Mouse (Mus musculus) retina, embryonic 14.5 days (tissue): ENCODE data around the gene Adgrv1.
A peak's percentile ranks its signal among the peaks of the same experiment; 100 is the strongest.

Experiments used
- DNase-seq: peaks from one replicate; pipeline ENCODE4 v3.0.0-alpha.2; 2015; ENCODE audit warnings: low spot score

The Adgrv1 gene

GRCm38 (mm10) chr13:81239427-81239826 is 393.5 kb downstream of the Adgrv1 start:
- no peak for DNase-seq

DNA sequence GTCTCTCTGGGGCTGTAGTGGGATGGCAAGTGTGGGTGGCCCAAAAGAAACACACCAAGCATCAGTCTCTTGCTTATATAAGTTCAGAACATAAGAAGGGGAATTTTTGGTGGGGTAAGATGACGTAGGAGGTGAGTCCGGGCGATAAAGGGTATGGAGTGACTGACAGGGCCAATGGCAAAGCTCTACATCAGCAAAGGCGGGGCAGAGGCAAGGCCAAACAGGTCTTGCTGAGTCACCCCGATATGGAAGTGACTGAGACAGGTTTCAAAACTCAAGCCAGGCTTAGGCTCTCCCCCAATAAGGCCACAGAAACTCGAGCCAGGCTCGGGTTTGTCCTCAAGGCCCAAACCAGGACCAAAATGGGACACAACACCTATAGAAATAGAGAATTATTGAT is 394.1 kb downstream of the Adgrv1 start:
- no peak for DNase-seq

- DNase-seq: no peak
Observed at GRCm38 (mm10) chr13:81237947-81238346, 395.0 kb downstream of the Adgrv1 start.

GRCm38 (mm10) chr13:81236758-81237395 is 396.1 kb downstream of the Adgrv1 start:
- no peak for DNase-seq

DNA sequence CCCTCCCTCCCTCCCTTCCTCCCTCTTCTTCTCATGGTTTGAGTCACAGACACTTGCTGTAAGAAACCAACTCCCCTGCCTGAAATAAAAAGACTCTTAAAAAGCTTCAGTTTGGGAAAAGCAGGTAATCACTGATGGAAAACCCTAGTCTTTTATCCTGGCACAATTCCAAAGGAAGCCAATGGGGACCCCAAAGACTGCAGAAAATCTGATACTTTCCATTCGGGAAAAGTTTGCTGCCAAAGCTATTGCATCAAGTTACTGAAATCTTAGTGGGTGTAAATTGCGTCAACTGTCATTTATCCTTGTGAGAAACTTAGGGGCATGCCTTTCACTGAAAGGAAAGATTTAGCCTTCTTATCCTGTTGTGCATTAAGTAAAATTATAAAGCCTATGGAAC is 398.9 kb downstream of the Adgrv1 start:
- DNase-seq: no peak

GRCm38 (mm10) chr13:81232839-81233238 is 400.1 kb downstream of the Adgrv1 start:
- no peak for DNase-seq

DNA sequence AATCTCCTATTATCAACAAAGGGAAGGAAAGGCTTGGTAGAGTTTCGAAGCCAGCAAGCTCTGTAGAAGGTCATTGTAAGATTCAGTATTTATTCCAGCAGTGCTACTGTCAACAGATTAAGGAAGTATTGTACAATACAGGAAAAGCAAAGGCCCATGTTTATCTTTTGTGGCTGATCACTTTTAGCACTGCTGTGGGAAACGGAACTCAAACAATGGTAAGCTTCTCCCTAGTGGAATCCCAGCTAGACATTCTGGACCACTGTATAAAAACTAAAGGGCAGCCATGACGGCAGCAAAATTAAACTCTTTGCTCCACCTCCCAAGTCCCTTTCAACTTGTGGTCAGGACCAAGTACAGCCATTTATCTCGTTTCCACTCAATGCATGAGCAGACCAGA is 402.8 kb downstream of the Adgrv1 start:
- no peak for DNase-seq

DNA sequence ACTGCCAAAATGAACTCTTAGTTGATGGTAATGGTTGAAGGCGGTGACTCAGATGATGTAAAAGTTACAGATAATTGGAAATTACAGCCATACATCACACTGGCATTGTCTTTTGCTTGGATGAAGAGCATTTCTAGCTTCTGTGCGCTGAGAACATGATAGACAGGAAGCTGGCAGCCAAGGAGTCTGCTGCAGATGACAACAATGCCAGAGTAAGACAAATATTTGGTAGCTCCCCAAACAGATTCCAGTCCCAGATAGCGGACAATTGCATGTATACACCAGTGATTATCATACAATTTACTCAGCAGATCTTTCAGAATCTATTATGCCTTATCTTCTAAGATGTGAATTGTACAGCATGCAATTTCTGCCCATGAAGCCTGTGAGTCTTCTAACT is 409.2 kb downstream of the Adgrv1 start:
- no peak for DNase-seq

DNA sequence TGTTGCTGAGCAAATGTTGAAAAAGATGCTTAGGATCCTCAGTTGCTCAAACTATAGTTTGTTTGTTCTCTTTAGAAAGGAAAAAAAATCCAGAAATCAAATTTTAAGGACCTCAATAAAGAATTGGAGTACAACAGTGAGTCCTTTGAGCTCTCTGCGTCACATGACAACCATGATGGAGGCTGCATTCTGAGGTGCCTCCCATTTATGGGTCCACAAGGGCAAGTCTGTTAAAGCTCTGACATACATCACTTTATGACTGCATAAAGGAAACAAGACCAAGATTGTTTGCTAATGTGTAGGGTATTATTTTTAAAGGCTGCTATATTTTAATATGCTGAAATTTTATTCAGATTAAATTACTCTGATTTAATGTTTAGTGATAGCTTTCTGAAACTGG is 410.6 kb downstream of the Adgrv1 start:
- DNase-seq: no peak

DNA sequence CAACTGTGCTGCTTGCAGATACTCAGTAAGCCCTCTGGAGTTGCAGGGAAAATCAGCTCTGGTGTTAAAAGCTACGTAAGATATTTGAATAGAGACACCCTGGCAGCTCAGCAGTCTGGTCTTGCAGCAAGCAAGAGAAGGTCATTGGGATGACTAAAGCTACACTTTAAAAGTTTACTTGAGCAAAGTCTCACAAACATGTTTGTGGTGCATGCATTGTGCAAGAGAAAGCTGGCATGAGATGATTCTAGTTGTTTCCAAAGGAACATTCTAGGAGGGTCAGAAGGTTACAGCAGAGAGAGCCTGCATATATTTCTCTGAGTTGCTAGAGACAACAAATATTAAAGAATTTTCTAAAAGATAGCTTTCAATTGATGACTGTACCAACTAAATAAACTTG is 421.5 kb downstream of the Adgrv1 start:
- DNase-seq: no peak

GRCm38 (mm10) chr13:81210516-81210915 is 422.4 kb downstream of the Adgrv1 start:
- no peak for DNase-seq

GRCm38 (mm10) chr13:81209815-81210214 is 423.1 kb downstream of the Adgrv1 start:
- DNase-seq: no peak

DNA sequence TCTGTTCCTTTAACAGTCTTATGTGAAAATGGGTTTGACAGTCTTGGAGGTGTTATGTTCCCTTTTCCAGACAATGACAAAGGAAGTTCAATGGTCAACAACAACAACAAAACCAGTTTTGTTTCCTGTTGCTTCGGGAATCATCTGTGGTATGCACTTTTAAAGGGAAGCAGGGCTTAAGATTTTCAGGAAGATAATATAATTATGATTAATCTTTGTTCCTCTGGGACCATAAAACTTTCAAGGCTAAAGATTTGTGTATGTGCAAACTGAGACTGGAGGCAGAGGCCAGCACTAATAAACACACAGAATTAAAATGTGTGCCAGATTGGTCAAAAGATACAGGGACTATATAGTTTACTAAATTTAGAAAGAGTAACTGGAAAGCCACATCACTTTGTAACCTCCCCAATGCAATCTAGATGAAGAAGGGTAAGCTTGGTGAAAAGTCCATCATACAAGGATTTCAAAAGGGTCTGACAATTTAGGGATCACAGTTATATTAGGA is 424.8 kb downstream of the Adgrv1 start:
- no peak for DNase-seq

- no peak for DNase-seq
Observed at GRCm38 (mm10) chr13:81181966-81182908, 450.7 kb downstream of the Adgrv1 start.

DNA sequence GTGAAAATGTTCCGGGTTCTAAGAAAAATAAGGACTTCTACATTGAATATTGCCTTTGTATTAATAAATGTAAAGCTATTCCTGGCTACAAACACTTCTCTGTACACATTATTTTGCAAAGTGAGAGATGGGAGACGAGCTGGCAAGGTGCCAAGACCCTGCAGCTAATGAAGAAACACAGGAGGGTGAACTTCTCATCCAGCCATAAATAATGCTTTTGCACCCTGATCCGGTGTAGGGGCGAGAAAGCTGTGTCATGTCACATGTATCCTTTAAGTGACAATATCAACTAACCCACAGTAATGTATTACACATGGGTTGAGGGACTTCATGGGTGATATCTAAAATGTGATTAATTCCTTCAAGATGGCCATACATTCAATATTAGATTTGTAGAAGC is 451.5 kb downstream of the Adgrv1 start:
- DNase-seq: no peak

DNA sequence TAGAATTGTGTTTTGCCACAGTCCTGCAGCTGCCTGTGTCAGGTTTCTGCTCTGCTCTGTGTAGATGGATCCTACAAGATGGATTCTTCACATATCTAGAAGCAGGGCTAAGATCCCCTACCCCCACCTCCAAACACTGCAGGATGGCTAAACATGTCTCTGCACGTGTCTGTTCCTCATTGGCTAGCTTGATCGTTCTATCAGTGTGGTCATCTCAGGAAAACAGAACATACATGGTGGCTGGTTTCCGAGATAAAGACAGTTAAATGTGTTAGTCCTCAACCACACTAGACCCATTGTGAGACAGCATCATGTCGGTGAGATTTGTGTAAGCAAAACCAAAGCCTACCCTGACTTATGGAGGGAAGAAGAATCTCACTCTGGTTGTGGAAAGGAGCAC is 456.1 kb downstream of the Adgrv1 start:
- DNase-seq: no peak

DNA sequence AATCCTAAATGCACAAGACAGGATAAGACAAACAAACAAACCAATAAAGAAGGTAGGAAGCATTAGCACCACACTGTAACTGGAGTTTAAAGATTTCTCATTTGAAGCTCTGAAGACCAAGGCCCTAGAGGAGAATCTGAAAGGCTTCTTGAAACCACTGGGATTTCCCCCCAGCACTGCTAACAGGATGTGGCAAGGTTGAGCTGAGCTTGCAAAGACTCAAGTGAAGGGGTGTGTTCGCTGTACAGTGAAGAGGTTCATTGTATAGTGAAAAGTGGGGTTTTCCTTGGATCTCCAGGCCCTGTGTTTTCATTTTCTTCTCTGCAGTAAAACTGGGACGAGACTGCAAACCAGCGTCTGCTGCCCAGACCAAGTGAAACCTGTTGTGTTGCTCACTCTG is 456.9 kb downstream of the Adgrv1 start:
- no peak for DNase-seq

- DNase-seq: no peak
Observed at GRCm38 (mm10) chr13:81171115-81171514, 461.8 kb downstream of the Adgrv1 start.

- DNase-seq: no peak
Observed at GRCm38 (mm10) chr13:81167450-81167849, 465.5 kb downstream of the Adgrv1 start.

DNA sequence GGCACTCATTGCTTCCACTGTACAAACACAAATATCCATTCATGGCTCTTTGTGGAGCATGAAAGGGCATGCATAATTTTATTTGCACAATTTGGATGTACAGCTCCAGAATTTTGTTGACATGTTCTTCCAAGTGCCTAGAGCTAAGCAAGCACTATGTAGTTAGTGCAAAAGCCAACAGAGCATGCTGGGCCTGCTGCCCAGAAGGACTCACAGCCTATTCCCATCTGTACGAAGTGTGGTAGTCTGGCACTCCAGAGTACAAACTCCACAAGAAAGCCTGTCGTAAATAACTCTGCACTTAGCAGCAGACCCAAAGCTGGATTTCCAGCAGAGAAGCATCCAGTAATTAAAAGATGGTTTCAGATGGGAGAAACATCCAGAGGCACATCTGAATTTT is 473.1 kb downstream of the Adgrv1 start:
- no peak for DNase-seq

DNA sequence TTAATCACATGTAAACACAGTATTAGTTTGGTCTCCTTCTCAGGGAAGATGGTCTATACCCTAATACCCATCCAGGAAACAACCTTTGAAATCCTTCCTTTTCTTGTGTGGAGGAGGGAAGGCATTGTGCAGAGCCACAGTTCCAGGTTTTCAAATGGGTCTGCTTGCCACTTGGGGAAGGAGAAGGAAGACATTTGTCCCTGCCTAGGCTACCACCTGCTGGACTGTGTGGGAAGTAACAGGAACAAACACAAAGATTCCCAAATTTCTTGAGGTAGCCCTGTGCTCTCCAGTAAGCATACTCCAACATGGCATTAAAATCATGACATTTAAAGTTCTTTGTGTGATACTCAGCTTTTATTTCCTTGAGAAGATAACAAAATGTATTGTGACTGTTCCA is 477.6 kb downstream of the Adgrv1 start:
- peak; percentile 49 for DNase-seq

- no peak for DNase-seq
Observed at GRCm38 (mm10) chr13:81144434-81144833, 488.5 kb downstream of the Adgrv1 start.

GRCm38 (mm10) chr13:81142268-81142884 is 490.6 kb downstream of the Adgrv1 start:
- no peak for DNase-seq
